ENCODE assay signal across 7 mouse cellular contexts in the genomic region with DNA sequence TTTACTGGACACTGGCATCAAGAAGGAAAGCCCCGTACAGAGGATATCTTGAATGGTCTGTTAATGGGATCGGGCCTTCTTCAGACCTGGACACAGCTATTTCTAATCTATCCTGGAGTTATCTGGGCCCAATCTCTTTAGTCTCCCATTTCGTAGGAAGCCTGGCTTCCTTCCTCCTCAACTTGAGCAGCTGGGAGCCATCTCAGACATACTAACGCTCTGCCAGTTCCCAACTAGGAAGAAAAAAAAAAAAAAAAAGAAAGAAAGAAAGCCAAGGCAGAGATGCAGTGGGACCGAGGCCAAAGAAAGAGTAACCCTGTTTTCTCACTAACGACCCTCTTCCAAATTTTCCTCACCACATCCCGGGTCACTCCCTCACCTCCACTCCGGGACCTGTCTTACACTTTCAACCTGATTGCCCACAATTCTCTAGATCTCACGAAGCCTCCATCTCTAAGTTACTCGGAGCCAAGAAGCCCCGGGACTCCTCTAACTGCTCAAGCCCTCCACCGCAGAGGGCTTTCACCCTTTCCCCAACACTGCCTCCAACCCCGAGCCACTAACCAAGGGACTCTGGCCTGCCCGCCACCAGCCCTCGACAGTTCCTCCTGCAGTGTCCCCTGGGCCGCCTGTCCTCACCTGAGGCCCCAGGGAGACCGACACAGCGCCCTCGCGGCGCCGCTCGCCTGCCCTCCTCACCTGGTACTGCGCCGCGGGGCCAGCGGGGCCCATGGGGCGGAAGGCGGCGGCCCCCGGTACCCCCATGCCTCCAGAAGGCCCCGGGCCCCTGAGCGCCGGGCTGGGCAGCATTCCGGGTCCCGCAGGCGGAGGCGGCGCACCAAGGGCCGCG. TPM values are rescaled to one million over a fixed set of nuclear protein-coding genes. Genes with fewer than 3 reads are reported as not detected.
DNase-seq lines count a peak whose midpoint lies in the region; ATAC-seq and TF ChIP-seq lines count a peak whose summit lies in the region.

No protein-coding gene starts in this region.

- H3K27ac ChIP-seq in ES-E14 (ENCODE audit: insufficient read depth, low read depth, low read length, poor library complexity, severe bottlenecking) = peak overlapping the region; percentile 67
- peak overlapping the region; percentile 89 for H3K27ac ChIP-seq in embryonic facial prominence, embryonic 12.5 days
- peak overlapping the region; percentile 79 for H3K27ac ChIP-seq in midbrain, embryonic 14.5 days (replicated peaks; ENCODE audit: low read depth, low read length)

- peaks cover 11% of the 10 kb centered on the region for H3K36me3 ChIP-seq in C2C12 (ENCODE audit: control insufficient read depth, insufficient read depth)
- H3K36me3 ChIP-seq in ES-E14 (ENCODE audit: control insufficient read depth, insufficient read depth, low read length, poor library complexity, severe bottlenecking) = peaks cover 4% of the 10 kb centered on the region; the same call in 1 of the 2 replicates
- peaks cover 5% of the 10 kb centered on the region; the same call in 1 of the 2 replicates for H3K36me3 ChIP-seq in embryonic facial prominence, embryonic 12.5 days
- peaks cover 5% of the 10 kb centered on the region; the same call in 1 of the 2 replicates for H3K36me3 ChIP-seq in midbrain, embryonic 14.5 days (ENCODE audit: control insufficient read depth, insufficient read depth, low read length)

- 1% methylated on average over 41 of the region's 41 CpGs for WGBS in embryonic facial prominence, embryonic 12.5 days
- WGBS in midbrain, embryonic 14.5 days = 2% methylated on average over 41 of the region's 41 CpGs

- peaks cover 53% of the 10 kb centered on the region for H3K79me2 ChIP-seq in C2C12 (ENCODE audit: control insufficient read depth, insufficient read depth)

- peak overlapping the region; percentile 93 for H3K9ac ChIP-seq in ES-E14 (ENCODE audit: insufficient read depth, low read depth, low read length, poor library complexity, severe bottlenecking)
- H3K9ac ChIP-seq in embryonic facial prominence, embryonic 12.5 days = peak overlapping the region; percentile 93
- H3K9ac ChIP-seq in midbrain, embryonic 14.5 days (replicated peaks; ENCODE audit: low read length) = peak overlapping the region; percentile 91

- peaks cover 9 to 25% of the 10 kb centered on the region in 2 experiments for H3K4me1 ChIP-seq in ES-E14 (ENCODE audit: control insufficient read depth in 2 of 2, insufficient read depth in 2 of 2, low read length in 2 of 2, poor library complexity in 1 of 2)
- peaks cover 53% of the 10 kb centered on the region for H3K4me1 ChIP-seq in embryonic facial prominence, embryonic 12.5 days
- H3K4me1 ChIP-seq in midbrain, embryonic 14.5 days (ENCODE audit: control insufficient read depth, insufficient read depth, low read length) = peaks cover 16% of the 10 kb centered on the region

- no peak for TF ChIP-seq CTCF in C2C12 (IDR thresholded peaks at IDR 0.05; ENCODE audit: control insufficient read depth, insufficient read depth, insufficient read length)

- H3K4me2 ChIP-seq in embryonic facial prominence, embryonic 12.5 days (replicated peaks) = peak overlapping the region; percentile 88
- H3K4me2 ChIP-seq in midbrain, embryonic 14.5 days (ENCODE audit: low read length) = peak overlapping the region; percentile 82

- peak; percentile 16 for ATAC-seq in embryonic facial prominence, embryonic 12.5 days (ENCODE audit: insufficient number of reproducible peaks, insufficient read depth, low FRiP score, low TSS enrichment)
- ATAC-seq in midbrain, embryonic 14.5 days (ENCODE audit: low FRiP score, low TSS enrichment) = peak; percentile 15

- no peaks in the 10 kb centered on the region for H3K9me3 ChIP-seq in ES-E14 (ENCODE audit: control insufficient read depth, insufficient read depth, low read depth, low read length)
- no peaks in the 10 kb centered on the region for H3K9me3 ChIP-seq in embryonic facial prominence, embryonic 12.5 days
- no peaks in the 10 kb centered on the region for H3K9me3 ChIP-seq in midbrain, embryonic 14.5 days (ENCODE audit: control insufficient read depth, low read length)

- no peaks in the 10 kb centered on the region for H3K27me3 ChIP-seq in C2C12 (ENCODE audit: control insufficient read depth, insufficient read depth, insufficient read length)
- H3K27me3 ChIP-seq in embryonic facial prominence, embryonic 12.5 days = no peaks in the 10 kb centered on the region
- no peaks in the 10 kb centered on the region for H3K27me3 ChIP-seq in midbrain, embryonic 14.5 days (ENCODE audit: control insufficient read depth, insufficient read depth, low read length)

- H3ac ChIP-seq in C2C12 (ENCODE audit: control insufficient read depth, insufficient read length, low read depth) = peak overlapping the region; percentile 99

- peaks cover 32% of the 10 kb centered on the region for H3K79me3 ChIP-seq in C2C12 (ENCODE audit: low read depth)

- in situ Hi-C loops in ES-E14 (cut with MboI; ENCODE audit: low sequenced_read_pairs in 2 of 2, unreplicated experiment in 2 of 2) = no loop called here

- H3K4me3 ChIP-seq in C2C12 (ENCODE audit: insufficient read depth, poor library complexity, severe bottlenecking) = peak overlapping the region; percentile 71
- H3K4me3 ChIP-seq in ES-E14 (ENCODE audit: insufficient read depth in 1 of 2, low read depth in 1 of 2, low read length in 2 of 2, poor library complexity in 1 of 2, severe bottlenecking in 1 of 2) = peak overlapping the region; percentile 78 to 88
- H3K4me3 ChIP-seq in embryonic facial prominence, embryonic 12.5 days = peak overlapping the region; percentile 86
- H3K4me3 ChIP-seq in midbrain, embryonic 14.5 days (replicated peaks; ENCODE audit: low read depth, low read length) = peak overlapping the region; percentile 94

- DNase-seq in ES-E14 (ENCODE audit: low read depth, low spot score) = no peak
- DNase-seq in heart, postnatal 4 days = peak; percentile 53
- peak; percentile 63 for DNase-seq in liver
- peak; percentile 36 for DNase-seq in midbrain, embryonic 14.5 days
- no peak for DNase-seq in yolk sac, embryonic 10.5 days (ENCODE audit: low spot score)

TF ChIP-seq in C2C12, 6 proteins besides CTCF, POLR2A, EP300 and RAD21:
- TF ChIP-seq FOSL1 (IDR thresholded peaks at IDR 0.05; ENCODE audit: insufficient read depth, low read length, poor library complexity, severe bottlenecking) (no peak), MYOG (IDR thresholded peaks at IDR 0.05; ENCODE audit: control insufficient read depth, extremely low read depth, insufficient read length) (no peak), MYOD1 (IDR thresholded peaks at IDR 0.05; ENCODE audit: control insufficient read depth, insufficient read length, low read depth) (no peak), USF1 (IDR thresholded peaks at IDR 0.05; ENCODE audit: low read depth) (no peak), CEBPB (IDR thresholded peaks at IDR 0.05; ENCODE audit: low read depth) (no peak), MAX (IDR thresholded peaks at IDR 0.05) (no peak)

TF ChIP-seq in ES-E14, 5 proteins besides CTCF, POLR2A, EP300 and RAD21:
- TF ChIP-seq MAFK (IDR thresholded peaks at IDR 0.05; ENCODE audit: insufficient read depth, low read depth, low read length) = no peak
- TF ChIP-seq CHD2 (IDR thresholded peaks at IDR 0.05; ENCODE audit: low read depth, low read length) = no peak
- 0 out of 2 replicates have a peak, but pooled peaks have one; percentile 37 for TF ChIP-seq ZNF384 (IDR thresholded peaks at IDR 0.05; ENCODE audit: low read depth, low read length)
- TF ChIP-seq HCFC1 (IDR thresholded peaks at IDR 0.05; ENCODE audit: borderline replicate concordance, insufficient read depth, low read length) = no peak
- TF ChIP-seq ZC3H11A (IDR thresholded peaks at IDR 0.05; ENCODE audit: borderline replicate concordance, low read depth, low read length) = no peak

RNA-seq across cellular contexts. Expression of a gene that starts 0.8 kb away (rescaled TPM):
- polyA plus RNA-seq in C2C12 (2012; fragmentation: generic; extraction: Trizol) = 49.5 TPM
- 45.0 and 47.7 TPM in 2 replicates for total RNA-seq in ES-E14 (2012; rRNA removed)
- polyA plus RNA-seq in embryonic facial prominence, embryonic 12.5 days (2016; fragmentation: Nextera tagmentation; extraction: Ambion mirVana) = 71.5 and 75.1 TPM in 2 replicates
- 10 to 100 TPM; 20.2 to 20.3 TPM for total RNA-seq in heart, postnatal 4 days (2021)
- polyA plus RNA-seq in midbrain, embryonic 14.5 days (2014; fragmentation: Nextera tagmentation; extraction: Ambion mirVana) = 10.0 and 14.0 TPM in 2 replicates

RNA-seq across cellular contexts. Expression of a gene that starts 4.5 kb away (rescaled TPM):
- polyA plus RNA-seq in C2C12 (2012; fragmentation: generic; extraction: Trizol) = 0.15 TPM
- total RNA-seq in ES-E14 (2012; rRNA removed) = 1.0 and 1.3 TPM in 2 replicates
- polyA plus RNA-seq in embryonic facial prominence, embryonic 12.5 days (2016; fragmentation: Nextera tagmentation; extraction: Ambion mirVana) = 0.24 and 0.47 TPM in 2 replicates
- not detected for total RNA-seq in heart, postnatal 4 days (2021)
- polyA plus RNA-seq in midbrain, embryonic 14.5 days (2014; fragmentation: Nextera tagmentation; extraction: Ambion mirVana) = 0.09 and 0.12 TPM in 2 replicates

RNA-seq across cellular contexts. Expression of a gene that starts 16.1 kb away (rescaled TPM):
- polyA plus RNA-seq in C2C12 (2012; fragmentation: generic; extraction: Trizol) = 289 TPM
- 161 and 263 TPM in 2 replicates for total RNA-seq in ES-E14 (2012; rRNA removed)
- 315 and 316 TPM in 2 replicates for polyA plus RNA-seq in embryonic facial prominence, embryonic 12.5 days (2016; fragmentation: Nextera tagmentation; extraction: Ambion mirVana)
- total RNA-seq in heart, postnatal 4 days (2021) = 100 to 1,000 TPM; 112 TPM
- 265 and 286 TPM in 2 replicates for polyA plus RNA-seq in midbrain, embryonic 14.5 days (2014; fragmentation: Nextera tagmentation; extraction: Ambion mirVana)

RNA-seq across cellular contexts. Expression of a gene that starts 16.1 kb away (rescaled TPM):
- 48.7 TPM for polyA plus RNA-seq in C2C12 (2012; fragmentation: generic; extraction: Trizol)
- total RNA-seq in ES-E14 (2012; rRNA removed) = 304 and 403 TPM in 2 replicates
- 63.3 and 67.0 TPM in 2 replicates for polyA plus RNA-seq in embryonic facial prominence, embryonic 12.5 days (2016; fragmentation: Nextera tagmentation; extraction: Ambion mirVana)
- total RNA-seq in heart, postnatal 4 days (2021) = 10 to 100 TPM; 28.4 to 29.8 TPM
- 22.0 and 30.2 TPM in 2 replicates for polyA plus RNA-seq in midbrain, embryonic 14.5 days (2014; fragmentation: Nextera tagmentation; extraction: Ambion mirVana)

RNA-seq across cellular contexts. Expression of a gene that starts 29.6 kb away (rescaled TPM):
- polyA plus RNA-seq in C2C12 (2012; fragmentation: generic; extraction: Trizol) = not detected
- not detected in 2 replicates for total RNA-seq in ES-E14 (2012; rRNA removed)
- polyA plus RNA-seq in embryonic facial prominence, embryonic 12.5 days (2016; fragmentation: Nextera tagmentation; extraction: Ambion mirVana) = not detected in 2 replicates
- total RNA-seq in heart, postnatal 4 days (2021) = not detected
- polyA plus RNA-seq in midbrain, embryonic 14.5 days (2014; fragmentation: Nextera tagmentation; extraction: Ambion mirVana) = not detected in 2 replicates

Comparison
In these comparisons a context has a peak if more than half of its experiments do, and no peak if none do; other contexts are left out.
1. DNase-seq: peak in heart, postnatal 4 days (single experiment), liver (single experiment) and midbrain, embryonic 14.5 days (single experiment); none in ES-E14 (single experiment) and yolk sac, embryonic 10.5 days (single experiment).
2. Peak in every context shown above with its lines, with median percentiles within 50 percentile points of each other: H3K4me3 ChIP-seq, H3K27ac ChIP-seq and H3K9ac ChIP-seq.